Mouse (Mus musculus): ENCODE results near the gene Ctnnbl1. TPM values are rescaled to one million over a fixed set of nuclear protein-coding genes. Genes with fewer than 3 reads are reported as not detected.
A peak's percentile ranks its signal among the peaks of the same experiment; 100 is the strongest.

Gene Ctnnbl1
- 10 to 100 TPM; 27.1 to 29.6 TPM for total RNA-seq (2021)

DNA sequence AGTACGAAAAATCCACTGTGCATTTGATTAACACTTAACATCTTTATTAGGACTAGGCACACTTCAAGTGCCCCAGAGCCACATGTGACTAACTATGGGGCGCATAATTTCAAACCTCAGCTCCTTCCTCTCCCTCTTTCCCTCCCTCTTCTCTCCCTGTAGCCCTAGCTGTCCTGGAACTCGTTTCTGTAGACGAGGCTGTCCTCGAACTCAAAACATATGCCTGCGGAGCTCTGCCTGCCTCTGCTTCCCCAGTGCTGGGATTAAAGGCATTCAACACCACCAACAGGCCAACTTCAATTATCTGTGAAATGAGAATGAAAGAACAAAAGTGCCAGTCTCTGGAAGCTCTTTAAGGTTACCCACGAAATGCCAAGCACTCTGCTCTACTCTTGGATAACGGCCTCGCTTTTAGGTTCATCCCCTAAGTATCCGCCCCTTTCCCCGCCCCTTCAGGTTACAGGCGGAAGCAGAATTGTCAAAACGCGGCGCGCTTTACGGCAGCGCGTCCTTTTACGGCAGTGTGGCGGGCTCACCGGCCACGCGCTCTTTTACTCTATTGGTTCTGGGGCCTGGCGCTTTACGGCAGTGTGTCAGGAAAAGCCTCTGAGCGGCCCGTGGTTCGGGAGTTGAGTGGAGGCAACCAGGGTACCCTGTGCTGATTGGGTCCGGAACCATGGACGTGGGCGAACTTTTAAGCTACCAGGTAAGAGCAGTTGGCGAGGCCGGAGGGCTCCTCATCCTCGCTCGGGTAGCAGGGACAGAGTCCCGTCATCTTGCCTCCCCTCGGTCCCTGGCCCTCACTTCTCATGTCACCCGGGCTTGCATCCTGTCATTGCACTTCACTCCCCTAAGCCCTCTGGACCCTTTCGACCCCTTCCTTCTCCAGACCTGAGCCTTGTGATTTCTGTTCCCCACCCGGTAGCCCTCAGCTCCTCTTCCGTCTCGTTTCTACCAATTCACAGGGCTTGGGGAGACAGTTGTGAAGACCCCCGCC is at the start of gene Ctnnbl1:
Gene Ctnnbl1 (plus strand): TSS at position 548 of the 997 bp plus-strand sequence.
- intact Hi-C loops (cut with DNase I): no loop called here

DNA sequence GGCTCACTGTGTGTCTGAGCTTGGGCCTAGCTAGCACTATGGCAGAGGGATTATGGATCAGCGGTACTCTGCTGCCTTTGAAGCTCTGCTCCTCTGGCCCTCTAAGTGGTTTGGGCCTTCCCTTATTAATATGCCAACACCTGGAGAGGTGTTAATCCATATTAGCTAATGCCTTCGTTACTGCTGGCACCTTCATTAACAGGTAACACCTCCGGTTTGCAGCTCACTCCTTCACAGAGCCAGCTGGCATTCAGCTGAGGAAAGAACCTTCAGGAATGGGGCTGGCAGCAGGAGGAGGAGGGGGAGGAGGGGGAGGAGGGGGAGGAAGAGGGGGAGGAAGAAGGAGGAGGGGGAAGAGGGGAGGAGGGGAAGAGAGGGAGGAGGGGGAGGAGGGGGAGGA is 49.7 kb upstream of the Ctnnbl1 start:
- intact Hi-C loops (cut with DNase I): no loop called here
- DNase-seq (ENCODE audit: low spot score in 2 of 2): no peak

More for the DNA sequence above, at the start of gene Ctnnbl1:
- DNase-seq (ENCODE audit: low spot score in 2 of 2): peak; percentile 99 to 100

DNA sequence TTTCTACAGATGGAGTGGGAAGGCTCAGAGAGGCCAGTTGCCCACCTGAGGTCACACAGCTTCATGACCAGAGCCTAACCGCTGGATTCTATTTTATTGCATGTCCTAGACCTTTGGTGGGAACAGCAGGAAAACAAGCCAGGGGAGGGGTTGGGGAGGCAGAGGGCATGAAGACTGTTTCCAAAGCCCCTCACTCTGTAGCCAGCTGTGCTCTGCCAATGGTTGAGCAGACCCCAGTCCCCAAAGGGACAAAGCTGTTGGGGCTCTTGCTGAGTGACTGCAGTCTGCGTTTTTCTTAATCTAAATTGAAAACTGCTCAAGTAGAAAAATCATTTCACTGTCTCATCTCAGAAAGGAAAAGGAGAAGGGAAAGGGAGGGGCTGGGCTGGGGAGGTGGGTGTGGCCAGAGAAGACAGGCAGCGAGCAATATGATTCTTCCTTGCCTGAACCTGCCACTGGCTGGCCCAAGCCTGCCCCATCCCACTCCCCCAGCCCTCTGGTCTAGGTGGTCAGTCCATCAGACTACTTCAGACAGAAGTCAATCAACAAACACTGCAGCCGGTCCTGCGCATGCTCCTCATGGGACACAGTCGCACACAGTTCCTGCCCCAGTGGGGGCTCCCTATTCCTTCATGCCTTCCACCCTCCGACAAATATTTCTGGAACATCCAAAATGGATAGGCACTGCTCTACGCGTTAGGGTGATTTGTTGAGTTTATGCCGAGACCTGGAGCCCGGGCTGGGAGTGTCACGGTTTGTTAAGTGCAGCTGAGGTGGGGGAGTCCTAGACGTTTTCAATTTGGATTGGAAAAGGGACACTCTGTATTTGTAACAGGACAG is 45.7 kb upstream of the Ctnnbl1 start:
- intact Hi-C loops (cut with DNase I): no loop called here
- no peak for DNase-seq (ENCODE audit: low spot score in 2 of 2)

DNA sequence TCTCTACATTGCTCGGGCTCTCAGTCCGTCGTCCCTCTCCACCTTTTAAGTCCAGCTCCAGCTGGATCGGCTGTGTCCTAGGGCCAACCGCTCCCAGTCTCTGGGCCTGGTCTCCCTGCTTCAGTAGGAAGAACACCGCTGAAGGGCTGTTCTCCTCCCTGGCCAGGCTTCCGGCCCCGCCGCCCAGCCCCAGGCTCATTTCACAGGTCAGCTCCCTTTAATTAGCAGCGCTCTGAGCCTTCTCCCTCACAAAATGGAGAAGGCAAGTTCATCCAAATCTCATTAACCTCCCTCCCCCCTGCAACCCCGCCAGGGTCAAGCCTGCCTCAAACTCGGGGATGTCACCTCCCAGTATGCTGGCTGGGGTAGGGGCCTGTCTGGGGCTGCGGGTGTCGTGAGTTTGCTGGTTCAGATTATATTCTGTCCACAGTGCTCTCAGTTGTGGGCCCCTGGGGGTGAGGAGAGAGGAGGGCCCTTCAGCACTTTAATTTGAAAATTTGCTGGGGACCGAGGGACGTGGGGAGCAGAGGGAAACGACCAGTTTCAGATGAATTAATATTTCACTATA is 44.8 kb upstream of the Ctnnbl1 start:
- intact Hi-C loops (cut with DNase I): no loop called here
- DNase-seq (ENCODE audit: low spot score in 2 of 2): no peak

DNA sequence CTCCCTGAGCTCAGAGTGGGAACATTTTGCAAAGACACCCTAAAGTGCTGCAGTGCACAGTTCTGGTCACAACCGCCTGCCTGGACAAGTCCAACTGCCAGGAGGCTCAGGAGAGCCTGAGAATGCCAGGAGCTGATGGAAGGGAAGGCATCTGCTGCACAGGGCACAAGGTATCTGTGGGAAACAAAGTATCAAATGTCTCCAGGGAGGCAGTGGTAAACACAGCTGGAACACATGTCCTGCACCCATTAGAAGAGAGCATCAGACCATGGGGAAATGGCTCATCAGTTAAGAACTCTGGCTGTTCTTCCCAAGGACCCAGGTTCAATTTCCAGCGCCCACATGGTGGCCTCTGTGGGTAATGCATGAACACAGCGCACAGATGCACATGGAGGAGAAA is 43.6 kb upstream of the Ctnnbl1 start:
- no peak for DNase-seq (ENCODE audit: low spot score in 2 of 2)
- intact Hi-C loops (cut with DNase I): no loop called here

DNA sequence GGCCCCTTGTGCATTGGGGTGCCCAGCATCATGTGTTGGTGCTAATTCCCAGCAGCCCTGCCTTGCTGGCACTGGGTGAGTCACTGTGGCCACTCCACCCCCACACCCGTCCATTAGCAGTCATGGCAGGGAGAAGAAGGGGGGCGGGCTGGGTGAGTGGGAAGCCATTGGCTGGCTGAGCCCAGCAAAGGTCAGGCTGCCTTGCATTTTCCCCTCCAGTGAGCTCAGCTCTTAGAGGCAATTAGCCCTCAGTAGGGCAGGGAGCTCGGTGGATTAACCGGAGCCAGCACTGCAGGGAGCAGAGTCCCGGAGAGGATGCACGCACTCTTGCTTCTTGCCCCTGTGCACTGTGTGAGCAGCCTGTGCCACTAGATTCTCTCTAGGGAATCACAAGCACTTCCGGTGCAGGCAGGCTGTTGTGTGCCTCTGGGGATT is 40.9 kb upstream of the Ctnnbl1 start:
- peak; percentile 16 to 25 for DNase-seq (ENCODE audit: low spot score in 2 of 2)
- intact Hi-C loops (cut with DNase I): no loop called here

DNA sequence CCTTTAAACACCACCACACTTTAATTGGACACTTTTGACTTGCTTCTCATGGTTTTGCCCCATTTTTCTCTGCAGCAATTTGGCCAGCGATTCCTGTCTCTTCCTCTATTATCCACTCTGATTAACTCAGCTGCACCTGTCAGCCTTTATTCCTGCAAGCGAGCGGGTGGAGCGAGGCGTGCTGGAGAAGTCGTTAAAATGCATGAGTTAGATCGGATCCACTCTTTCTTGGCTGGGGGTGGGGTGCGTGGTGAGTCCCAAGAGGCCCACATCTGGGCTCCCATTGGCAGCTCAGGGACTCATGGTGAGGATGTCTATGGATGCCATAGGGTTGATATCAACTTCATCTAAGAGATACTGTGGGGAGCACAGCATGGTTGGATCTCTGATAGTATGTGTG is 34.0 kb upstream of the Ctnnbl1 start:
- peak; percentile 5 to 7 for DNase-seq (ENCODE audit: low spot score in 2 of 2)
- intact Hi-C loops (cut with DNase I): no loop called here

DNA sequence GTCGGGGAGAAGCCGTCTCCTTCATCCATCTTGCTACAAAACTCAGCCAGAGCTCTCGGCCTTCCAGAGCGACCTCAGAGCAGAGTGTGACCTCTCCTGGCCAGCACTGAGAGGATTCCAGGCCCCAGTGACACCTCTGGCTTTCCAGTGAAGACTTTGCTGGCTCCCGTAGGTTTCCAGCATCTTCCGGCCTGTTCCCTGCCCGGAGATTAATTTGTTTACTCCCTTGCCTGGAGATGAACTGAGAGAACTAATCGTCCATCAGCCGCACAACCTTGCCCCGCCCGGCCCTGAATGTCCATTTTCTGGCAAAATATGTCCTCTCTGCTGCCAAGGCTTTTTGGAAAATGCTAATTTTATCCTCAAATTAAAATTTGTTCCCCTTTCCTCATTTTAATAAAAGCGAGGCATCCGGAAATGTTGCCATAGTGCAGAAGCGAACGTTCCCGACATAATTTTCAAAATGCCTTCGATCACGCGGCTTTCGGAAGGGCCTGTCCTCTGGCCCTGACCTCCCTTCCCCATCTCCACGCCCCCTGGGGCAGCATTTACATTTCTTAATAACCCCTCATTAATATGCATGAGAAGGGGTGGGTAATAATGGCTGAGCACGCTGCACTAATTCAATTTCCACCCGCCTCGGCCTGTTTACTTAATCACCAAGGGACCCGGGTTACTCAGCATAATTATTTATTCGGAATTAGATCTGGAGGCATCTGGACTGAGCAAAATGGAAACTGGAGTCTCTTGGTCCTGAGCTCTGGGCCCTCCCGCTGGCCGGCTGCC is 32.0 kb upstream of the Ctnnbl1 start:
- intact Hi-C loops (cut with DNase I): no loop called here
- peak in 1 of 2 experiments; percentile 10 for DNase-seq (ENCODE audit: low spot score in 2 of 2)

DNA sequence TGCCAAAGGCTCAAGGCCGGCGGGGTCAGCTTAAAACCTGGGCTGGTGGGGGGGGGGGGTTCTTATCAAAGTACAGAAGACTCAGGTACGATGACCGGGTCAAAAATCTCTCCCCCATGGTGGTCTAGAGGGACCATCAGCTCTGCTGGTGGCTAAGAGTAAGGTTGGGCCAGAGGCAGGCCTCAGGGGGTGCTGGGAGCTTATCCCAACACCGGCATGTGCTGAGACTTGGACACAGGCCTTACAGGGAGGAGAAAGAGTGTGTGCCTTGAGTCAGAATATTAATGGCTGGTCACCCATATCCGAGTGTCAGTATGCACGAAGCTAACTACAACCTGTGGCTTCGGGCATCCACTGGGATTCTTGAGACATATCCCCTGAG is 31.4 kb upstream of the Ctnnbl1 start:
- intact Hi-C loops (cut with DNase I): no loop called here
- no peak for DNase-seq (ENCODE audit: low spot score in 2 of 2)

DNA sequence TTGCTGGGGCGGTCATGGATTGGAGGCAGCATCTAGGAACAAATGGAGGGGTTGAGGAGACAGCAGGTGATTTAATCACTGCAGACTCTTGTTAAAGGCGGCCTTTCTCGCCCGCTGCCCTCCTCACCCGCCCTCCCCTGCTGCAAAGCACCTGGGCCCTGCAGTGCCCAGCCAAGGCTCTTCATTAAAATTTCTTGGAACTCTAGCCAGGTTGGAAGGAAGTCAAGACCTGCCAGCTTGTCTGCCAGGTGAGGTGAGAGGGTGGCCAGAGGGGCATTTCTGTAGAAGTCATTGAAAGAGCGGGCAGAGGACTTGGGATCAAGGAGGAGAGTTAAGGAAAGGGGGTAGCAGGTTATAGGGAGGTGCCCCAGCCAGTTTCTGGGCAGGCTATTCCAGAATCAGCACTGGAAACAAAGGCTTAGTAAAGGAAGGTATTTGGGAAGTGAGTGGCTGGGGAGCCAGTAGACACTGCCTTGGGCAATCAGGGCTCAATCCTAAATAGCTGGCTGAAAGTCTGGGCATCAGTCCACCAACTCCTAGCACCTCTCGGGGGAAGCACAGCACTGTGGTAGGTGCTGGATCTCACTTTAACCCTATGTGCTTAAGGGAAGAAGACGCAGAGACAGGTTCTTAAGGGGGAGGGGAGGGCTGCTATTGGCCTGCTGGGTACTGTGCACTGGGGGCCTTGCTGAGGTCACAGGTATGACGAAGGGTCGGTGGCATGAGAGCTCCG is 29.8 kb upstream of the Ctnnbl1 start:
- DNase-seq (ENCODE audit: low spot score in 2 of 2): no peak
- intact Hi-C loops (cut with DNase I): no loop called here

DNA sequence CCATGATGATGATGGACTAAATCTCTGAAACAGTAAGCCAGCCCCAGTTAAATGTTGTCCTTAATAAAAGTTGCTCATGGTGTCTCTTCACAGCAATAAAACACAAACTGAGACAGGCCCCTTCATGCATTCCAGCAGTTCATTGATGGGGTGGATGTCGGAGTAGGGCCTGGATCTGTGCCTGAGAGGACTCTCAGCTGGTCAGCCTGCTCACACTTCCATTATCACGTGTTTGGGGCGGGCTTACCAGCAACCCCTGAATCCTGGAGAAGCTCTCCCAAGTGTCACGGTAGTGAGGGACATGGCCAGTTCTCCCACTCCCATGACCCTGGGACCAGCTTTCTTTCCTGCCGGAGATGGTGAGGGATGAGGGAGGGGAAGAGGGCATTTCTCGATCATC is 24.5 kb upstream of the Ctnnbl1 start:
- intact Hi-C loops (cut with DNase I): no loop called here
- DNase-seq (ENCODE audit: low spot score in 2 of 2): no peak

DNA sequence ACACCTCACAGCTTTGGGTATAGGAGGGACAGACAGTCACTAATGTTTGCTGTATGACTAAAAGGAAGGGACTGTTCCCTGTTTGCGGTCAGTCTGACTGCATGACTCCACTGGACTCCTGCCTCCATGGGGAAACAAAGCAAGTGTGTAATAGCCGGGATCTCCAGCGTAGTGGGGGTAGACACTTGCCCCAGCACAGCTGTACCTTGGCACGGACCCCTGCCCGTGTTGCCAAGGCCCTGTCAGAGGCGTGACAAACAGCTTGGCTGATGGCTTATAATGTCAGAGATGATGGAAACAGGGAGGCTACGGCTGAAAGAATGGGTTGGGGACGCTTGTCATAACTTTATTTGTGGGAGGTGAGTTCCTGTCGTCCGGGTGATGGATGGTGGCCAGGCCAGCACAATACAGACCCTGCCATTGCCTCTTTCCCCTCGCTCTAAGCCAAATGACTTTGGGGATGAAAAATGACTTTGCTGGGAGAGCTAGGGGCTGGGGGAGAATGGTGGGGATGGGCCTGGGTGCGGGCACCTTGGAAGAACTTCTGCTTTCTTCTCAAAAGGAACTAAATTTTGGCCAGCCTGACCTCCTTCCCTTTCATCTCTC is 21.5 kb upstream of the Ctnnbl1 start:
- DNase-seq (ENCODE audit: low spot score in 2 of 2): no peak
- intact Hi-C loops (cut with DNase I): no loop called here

DNA sequence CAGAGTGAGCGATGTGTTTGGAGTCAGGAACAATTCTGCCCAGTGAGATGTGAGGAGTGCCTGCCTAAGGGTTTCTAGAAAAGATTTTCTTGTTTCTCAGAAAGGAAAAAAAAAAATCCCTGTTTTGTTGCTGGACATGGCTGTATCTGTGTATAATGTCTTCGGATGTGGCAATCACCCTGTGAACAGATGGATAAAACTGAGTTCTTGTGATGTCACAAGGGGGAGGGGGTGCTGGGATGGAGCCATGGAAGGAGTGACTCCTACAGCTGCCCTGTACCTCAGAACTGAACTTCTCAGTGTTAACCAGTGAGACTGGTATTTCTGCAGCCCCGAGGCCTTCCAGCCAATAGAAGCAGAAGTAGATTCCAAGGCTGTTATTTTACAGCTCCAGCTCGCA is 18.8 kb upstream of the Ctnnbl1 start:
- no peak for DNase-seq (ENCODE audit: low spot score in 2 of 2)
- intact Hi-C loops (cut with DNase I): no loop called here

DNA sequence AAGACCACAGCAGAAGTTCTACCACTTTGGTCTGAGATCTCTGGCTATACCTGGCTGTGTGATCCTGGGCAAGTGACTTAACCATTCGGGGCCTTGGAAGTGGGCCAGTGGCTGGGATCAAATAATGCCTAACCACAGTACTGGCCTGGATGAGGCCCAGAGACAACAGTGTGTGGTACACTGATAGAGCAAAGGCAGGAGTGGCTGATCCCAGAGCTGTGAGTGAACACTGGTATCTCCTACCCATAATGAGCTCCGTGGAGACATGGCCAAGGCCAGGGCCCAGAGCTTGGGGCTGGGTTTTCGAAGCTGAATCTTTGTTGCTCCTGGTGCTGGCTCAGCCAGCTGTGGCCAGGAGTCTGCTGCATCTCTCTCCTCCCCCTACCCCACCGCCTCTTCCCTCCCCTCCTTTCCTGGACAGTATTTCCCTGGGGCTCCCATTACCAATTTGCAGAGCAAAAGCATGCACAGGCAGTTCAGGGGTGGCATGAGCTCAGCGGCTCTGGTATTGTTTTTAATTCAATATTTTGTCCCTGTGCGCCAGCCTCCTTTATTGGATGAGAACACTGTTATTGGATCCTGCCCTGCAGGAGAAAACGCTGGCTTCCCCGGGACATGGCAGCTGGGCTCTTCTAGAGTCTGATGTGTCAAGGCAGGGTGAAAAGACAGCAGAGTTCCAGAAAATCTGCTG is 13.2 kb upstream of the Ctnnbl1 start:
- intact Hi-C loops (cut with DNase I): no loop called here
- no peak for DNase-seq (ENCODE audit: low spot score in 2 of 2)

DNA sequence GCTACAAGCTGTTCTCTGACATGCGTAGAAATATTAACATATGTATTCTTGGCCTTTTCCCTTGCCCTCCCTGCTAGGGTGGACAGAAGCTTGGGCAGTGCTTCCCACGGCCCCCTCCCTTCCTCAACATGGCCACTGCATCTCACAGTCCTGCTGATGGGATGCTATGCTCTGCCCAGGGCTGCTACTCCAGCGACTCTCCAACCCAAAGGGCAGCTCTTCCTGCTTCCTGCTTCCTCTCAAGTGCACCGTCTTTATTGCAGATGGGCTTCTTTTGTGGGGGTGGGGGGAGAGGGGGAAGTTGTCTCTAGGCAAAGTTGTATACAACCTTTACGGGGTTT is 12.7 kb upstream of the Ctnnbl1 start:
- intact Hi-C loops (cut with DNase I): no loop called here
- no peak for DNase-seq (ENCODE audit: low spot score in 2 of 2)

DNA sequence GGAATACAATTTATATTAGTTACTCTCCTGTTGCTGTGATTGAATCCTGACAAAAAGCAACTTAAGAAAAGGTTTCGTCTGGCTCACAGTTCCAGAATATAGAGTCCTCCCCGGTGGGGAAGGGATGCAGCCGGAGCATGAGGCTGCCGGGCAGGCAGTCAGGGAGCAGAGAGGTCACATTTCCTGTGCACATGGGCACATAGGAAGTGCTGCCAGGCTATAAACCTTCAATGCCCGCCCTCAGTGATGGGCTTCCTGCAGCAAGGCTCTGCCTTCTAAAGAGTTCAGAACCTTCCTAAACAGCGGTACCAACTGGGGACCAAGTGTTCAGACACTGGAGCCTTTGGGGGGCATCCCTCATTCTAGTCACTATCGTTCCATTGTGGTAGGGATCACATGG is 7.4 kb downstream of the Ctnnbl1 start:
- DNase-seq (ENCODE audit: low spot score in 2 of 2): no peak
- intact Hi-C loops (cut with DNase I): loop anchor here (5.0 kb wide), 2 partner anchors 58 to 173 kb away; no protein-coding TSS in a partner anchor

DNA sequence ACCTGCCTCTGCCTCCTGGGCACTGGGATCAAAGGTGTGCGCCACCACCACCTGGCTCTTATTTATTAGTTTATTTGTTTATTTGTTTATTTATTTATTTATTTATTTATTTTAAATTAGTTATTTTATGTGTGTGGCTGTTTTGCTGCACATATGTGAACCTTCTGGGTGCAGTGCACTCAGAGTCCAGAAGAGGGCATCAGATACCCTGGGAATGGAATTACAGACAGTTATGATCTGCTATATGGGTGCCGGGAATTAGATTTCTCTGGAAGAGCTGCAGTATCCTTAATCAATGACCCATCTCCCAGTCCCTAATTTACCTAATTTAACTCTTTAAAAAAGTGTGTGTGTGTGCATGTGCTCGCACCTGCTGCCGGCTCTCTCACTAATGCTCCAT is 8.5 kb downstream of the Ctnnbl1 start:
- intact Hi-C loops (cut with DNase I): loop anchor here (5.0 kb wide), 2 partner anchors 57 to 172 kb away; no protein-coding TSS in a partner anchor
- DNase-seq (ENCODE audit: low spot score in 2 of 2): no peak

DNA sequence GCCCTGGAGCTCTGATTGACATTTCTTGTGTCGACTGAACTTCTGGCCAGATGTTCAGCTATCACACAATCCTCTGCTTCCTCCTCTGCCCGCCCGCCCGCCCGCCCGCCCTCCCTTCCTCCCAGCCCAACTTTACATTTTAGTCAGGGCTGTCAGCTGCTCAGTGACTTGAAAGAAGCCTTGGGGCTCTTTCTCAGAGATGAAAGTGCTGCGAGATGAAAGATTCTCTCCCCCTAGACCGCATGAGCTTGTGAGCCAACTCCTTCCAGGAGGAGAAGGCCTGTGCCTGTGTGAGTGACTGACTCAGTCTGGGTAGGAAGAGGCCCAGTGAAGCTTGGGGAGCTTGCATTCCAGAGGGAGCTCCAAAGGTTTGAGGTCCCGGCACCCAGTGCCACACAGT is 9.4 kb downstream of the Ctnnbl1 start:
- no peak for DNase-seq (ENCODE audit: low spot score in 2 of 2)
- intact Hi-C loops (cut with DNase I): loop anchor here (5.0 kb wide), 2 partner anchors 56 to 171 kb away; no protein-coding TSS in a partner anchor

Data from left cerebral cortex, postnatal 36 days (tissue).